Mouse (Mus musculus) C2C12 (cell line): ENCODE measurements around the gene Slc25a14.

ENCODE experiments used
- CEBPB ChIP-seq: IDR thresholded peaks from one replicate; pipeline ENCODE4 v1.6.1; 2011; ENCODE audit warnings: low read depth, mild to moderate bottlenecking, control low read depth, moderate library complexity
- CTCF ChIP-seq: IDR thresholded peaks from one replicate; pipeline ENCODE4 v1.5.1; 2011; ENCODE audit not compliant: control insufficient read depth, insufficient read depth, insufficient read length
- MAX ChIP-seq: IDR thresholded peaks from one replicate; pipeline ENCODE4 v1.6.1; 2011; ENCODE audit warnings: mild to moderate bottlenecking, control low read depth
- MYOD1 ChIP-seq: IDR thresholded peaks from one replicate; pipeline ENCODE4 v1.6.1; 2011; ENCODE audit warnings: low read depth; ENCODE audit not compliant: control insufficient read depth, insufficient read length
- MYOG ChIP-seq: IDR thresholded peaks from one replicate; pipeline ENCODE4 v1.6.1; 2011; ENCODE audit not compliant: control insufficient read depth, insufficient read length; ENCODE audit errors: extremely low read depth
- USF1 ChIP-seq: IDR thresholded peaks from one replicate; pipeline ENCODE4 v1.6.1; 2011; ENCODE audit warnings: low read depth, mild to moderate bottlenecking, control low read depth, moderate library complexity

- TF ChIP-seq CTCF (no peak), USF1 (no peak), MYOD1 (no peak), MAX (no peak), MYOG (no peak), CEBPB (no peak)
Measured at GRCm38 (mm10) chrX:48644122-48644521, 20.9 kb downstream of the Slc25a14 start.
